ENCODE assay signal across 8 mouse cellular contexts in the genomic region with DNA sequence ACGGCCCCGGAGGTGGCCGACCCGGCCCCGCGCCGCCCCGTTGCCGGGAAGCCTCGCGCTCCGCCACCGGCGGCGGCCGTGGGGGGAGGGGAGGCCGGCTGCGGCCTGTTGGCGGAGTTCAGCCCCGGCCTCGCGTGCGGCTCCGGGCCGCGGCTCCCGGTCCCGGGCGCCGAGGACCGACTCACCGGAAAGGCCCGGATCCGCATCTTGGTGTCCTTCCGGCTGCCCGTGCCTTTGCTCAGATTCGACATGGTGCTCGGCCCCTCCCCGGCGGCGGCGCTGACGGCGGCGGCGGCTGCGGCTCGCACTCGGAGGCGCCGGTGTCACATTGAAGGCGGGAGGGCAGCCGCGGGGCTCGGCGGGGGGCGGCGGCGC. TPM values are rescaled to one million over a fixed set of nuclear protein-coding genes. Genes with fewer than 3 reads are reported as not detected.
DNase-seq lines count a peak whose midpoint lies in the region; ATAC-seq and TF ChIP-seq lines count a peak whose summit lies in the region.

No protein-coding gene starts in this region.

- no peaks in the 10 kb centered on the region for H3K9me3 ChIP-seq in embryonic facial prominence, embryonic 11.5 days (replicated peaks; ENCODE audit: control insufficient read depth, low read length)
- H3K9me3 ChIP-seq in heart, embryonic 14.5 days (ENCODE audit: control insufficient read depth, low read length) = no peaks in the 10 kb centered on the region
- H3K9me3 ChIP-seq in neural tube, embryonic 13.5 days = no peaks in the 10 kb centered on the region

- H3K9ac ChIP-seq in embryonic facial prominence, embryonic 11.5 days (replicated peaks; ENCODE audit: low read length) = peak overlapping the region; percentile 97
- H3K9ac ChIP-seq in heart, embryonic 14.5 days (ENCODE audit: low read length) = peak overlapping the region; percentile 97
- H3K9ac ChIP-seq in neural tube, embryonic 13.5 days = peak overlapping the region; percentile 99

- H3ac ChIP-seq in C2C12 (ENCODE audit: control insufficient read depth, insufficient read length, low read depth) = peak overlapping the region; percentile 93

- H3K4me1 ChIP-seq in embryonic facial prominence, embryonic 11.5 days (ENCODE audit: control insufficient read depth, insufficient read depth, low read length) = no peaks in the 10 kb centered on the region
- H3K4me1 ChIP-seq in heart, embryonic 14.5 days (ENCODE audit: control insufficient read depth in 2 of 2, insufficient read depth in 2 of 2, low read length in 2 of 2) = peaks cover 0 to 23% of the 10 kb centered on the region in 2 experiments; a peak in 2 of 4 replicates
- peaks cover 12% of the 10 kb centered on the region for H3K4me1 ChIP-seq in lung, adult 2 months (ENCODE audit: control insufficient read depth, insufficient read depth, low read length)
- peaks cover 34% of the 10 kb centered on the region for H3K4me1 ChIP-seq in neural tube, embryonic 13.5 days (replicated peaks)
- H3K4me1 ChIP-seq in testis, adult 2 months (ENCODE audit: control insufficient read depth, insufficient read depth, low read length) = no peaks in the 10 kb centered on the region; the same call in 1 of the 2 replicates

- DNase-seq in adrenal gland, postnatal 10 days = peak; percentile 76
- peak; percentile 63 for DNase-seq in embryonic facial prominence, embryonic 11.5 days (ENCODE audit: low spot score)
- DNase-seq in kidney, postnatal 25 days = peak; percentile 74 to 90
- DNase-seq in lung, adult 2 months = no peak

- no peaks in the 10 kb centered on the region for H3K27me3 ChIP-seq in C2C12 (ENCODE audit: control insufficient read depth, insufficient read depth, insufficient read length)
- H3K27me3 ChIP-seq in embryonic facial prominence, embryonic 11.5 days (ENCODE audit: control insufficient read depth, insufficient read depth, low read length) = no peaks in the 10 kb centered on the region
- H3K27me3 ChIP-seq in heart, embryonic 14.5 days (ENCODE audit: control insufficient read depth, insufficient read depth, low read length) = no peaks in the 10 kb centered on the region
- H3K27me3 ChIP-seq in neural tube, embryonic 13.5 days = no peaks in the 10 kb centered on the region
- H3K27me3 ChIP-seq in testis, adult 2 months (ENCODE audit: control insufficient read depth, insufficient read depth, low read length) = no peaks in the 10 kb centered on the region

- H3K4me3 ChIP-seq in C2C12 (ENCODE audit: insufficient read depth, poor library complexity, severe bottlenecking) = peak overlapping the region; percentile 64
- H3K4me3 ChIP-seq in embryonic facial prominence, embryonic 11.5 days (ENCODE audit: low read depth, low read length) = peak overlapping the region; percentile 98
- H3K4me3 ChIP-seq in heart, embryonic 14.5 days (ENCODE audit: control insufficient read depth in 1 of 2, insufficient read depth in 1 of 2, low read depth in 1 of 2, low read length in 2 of 2) = peak overlapping the region; percentile 85 to 90
- peak overlapping the region; percentile 65 for H3K4me3 ChIP-seq in lung, adult 2 months (replicated peaks; ENCODE audit: extremely low read depth, low read depth, low read length)
- peak overlapping the region; percentile 95 for H3K4me3 ChIP-seq in neural tube, embryonic 13.5 days
- peak overlapping the region; percentile 97 for H3K4me3 ChIP-seq in testis, adult 2 months (ENCODE audit: control insufficient read depth, low read depth, low read length)

- peak overlapping the region; percentile 53 for H3K4me2 ChIP-seq in embryonic facial prominence, embryonic 11.5 days (ENCODE audit: low read depth, low read length)
- peak overlapping the region; percentile 86 for H3K4me2 ChIP-seq in heart, embryonic 14.5 days (ENCODE audit: low read length)
- peak overlapping the region; percentile 74 for H3K4me2 ChIP-seq in neural tube, embryonic 13.5 days

- H3K79me3 ChIP-seq in C2C12 (ENCODE audit: low read depth) = peaks cover 47% of the 10 kb centered on the region

- no peak for TF ChIP-seq POLR2A in lung, adult 2 months (IDR thresholded peaks at IDR 0.05; ENCODE audit: borderline replicate concordance, extremely low read depth, low read depth, low read length)
- no peak for TF ChIP-seq POLR2A in testis, adult 2 months (IDR thresholded peaks at IDR 0.05; ENCODE audit: control insufficient read depth, low read depth, low read length)

- TF ChIP-seq CTCF in C2C12 (IDR thresholded peaks at IDR 0.05; ENCODE audit: control insufficient read depth, insufficient read depth, insufficient read length) = no peak
- TF ChIP-seq CTCF in lung, adult 2 months (IDR thresholded peaks at IDR 0.05; ENCODE audit: insufficient read depth, low read length) = no peak
- TF ChIP-seq CTCF in testis, adult 2 months (IDR thresholded peaks at IDR 0.05; ENCODE audit: control insufficient read depth, insufficient read depth, insufficient replicate concordance, low read depth, low read length) = no peak

- peaks cover 51% of the 10 kb centered on the region for H3K79me2 ChIP-seq in C2C12 (ENCODE audit: control insufficient read depth, insufficient read depth)

- H3K36me3 ChIP-seq in C2C12 (ENCODE audit: control insufficient read depth, insufficient read depth) = peaks cover 4% of the 10 kb centered on the region
- no peaks in the 10 kb centered on the region for H3K36me3 ChIP-seq in embryonic facial prominence, embryonic 11.5 days (replicated peaks; ENCODE audit: control insufficient read depth, insufficient read depth, low read depth, low read length)
- 0 out of 2 replicates have a peak, but pooled peaks cover 2% of the 10 kb centered on the region for H3K36me3 ChIP-seq in heart, embryonic 14.5 days (ENCODE audit: control insufficient read depth, insufficient read depth, low read length)
- no peaks in the 10 kb centered on the region for H3K36me3 ChIP-seq in neural tube, embryonic 13.5 days
- no peaks in the 10 kb centered on the region for H3K36me3 ChIP-seq in testis, adult 2 months (ENCODE audit: control insufficient read depth, insufficient read depth, low read length)

- peak; percentile 14 for ATAC-seq in embryonic facial prominence, embryonic 11.5 days (replicated peaks; ENCODE audit: insufficient number of reproducible peaks, low FRiP score, low TSS enrichment, low read depth)
- ATAC-seq in heart, embryonic 14.5 days (ENCODE audit: insufficient number of reproducible peaks, insufficient read depth, low FRiP score, low read depth) = peak; percentile 41
- ATAC-seq in neural tube, embryonic 13.5 days (ENCODE audit: low read depth) = peak; percentile 1; the same call in 1 of the 2 replicates

- WGBS in embryonic facial prominence, embryonic 11.5 days = 0% methylated on average over 24 of the region's 59 CpGs
- 1% methylated on average over 37 of the region's 59 CpGs for WGBS in heart, embryonic 14.5 days
- 1% methylated on average over 40 of the region's 59 CpGs for WGBS in lung, adult 2 months
- under 1% methylated on average over 35 of the region's 59 CpGs for WGBS in neural tube, embryonic 13.5 days

- H3K27ac ChIP-seq in embryonic facial prominence, embryonic 11.5 days (replicated peaks; ENCODE audit: low read depth, low read length) = peak overlapping the region; percentile 97
- H3K27ac ChIP-seq in heart, embryonic 14.5 days (replicated peaks in 1 of 2; ENCODE audit: control insufficient read depth in 1 of 2, insufficient read depth in 1 of 2, low read depth in 2 of 2, low read length in 2 of 2) = peak overlapping the region; percentile 93 to 98
- peak overlapping the region; percentile 98 for H3K27ac ChIP-seq in neural tube, embryonic 13.5 days (replicated peaks)
- peak overlapping the region; percentile 95 for H3K27ac ChIP-seq in testis, adult 2 months (ENCODE audit: control insufficient read depth, insufficient read depth, low read depth, low read length)

TF ChIP-seq in C2C12, 6 proteins besides CTCF, POLR2A, EP300 and RAD21:
- no peak for TF ChIP-seq USF1 (IDR thresholded peaks at IDR 0.05; ENCODE audit: low read depth)
- no peak for TF ChIP-seq MYOG (IDR thresholded peaks at IDR 0.05; ENCODE audit: control insufficient read depth, extremely low read depth, insufficient read length)
- no peak for TF ChIP-seq MAX (IDR thresholded peaks at IDR 0.05)
- no peak for TF ChIP-seq MYOD1 (IDR thresholded peaks at IDR 0.05; ENCODE audit: control insufficient read depth, insufficient read length, low read depth)
- no peak for TF ChIP-seq FOSL1 (IDR thresholded peaks at IDR 0.05; ENCODE audit: insufficient read depth, low read length, poor library complexity, severe bottlenecking)
- no peak for TF ChIP-seq CEBPB (IDR thresholded peaks at IDR 0.05; ENCODE audit: low read depth)

RNA-seq across cellular contexts. Expression of a gene that starts 0.2 kb away (rescaled TPM):
- polyA plus RNA-seq in C2C12 (2012; fragmentation: generic; extraction: Trizol) = 31.1 TPM
- total RNA-seq in adrenal gland, postnatal 10 days (2021) = 100 to 1,000 TPM; 114 to 118 TPM
- 53.3 and 58.1 TPM in 2 replicates for polyA plus RNA-seq in embryonic facial prominence, embryonic 11.5 days (2014; fragmentation: Nextera tagmentation; extraction: Ambion mirVana)
- 46.4 and 48.3 TPM in 2 replicates for polyA plus RNA-seq in heart, embryonic 14.5 days (2014; fragmentation: Nextera tagmentation; extraction: Ambion mirVana)
- 6.8 and 13.2 TPM in 2 replicates for polyA plus RNA-seq in lung, adult 2 months (2012; rRNA removed)
- 29.3 and 33.9 TPM in 2 replicates for polyA plus RNA-seq in neural tube, embryonic 13.5 days (2015; fragmentation: Nextera tagmentation; extraction: Ambion mirVana)
- polyA plus RNA-seq in testis, adult 2 months (2012; rRNA removed) = 86.2 and 116 TPM in 2 replicates
